Mouse (Mus musculus) heart, embryonic 15.5 days (tissue): Measurements from ENCODE around the gene Inhba. TPM values are rescaled to one million over a fixed set of nuclear protein-coding genes. Genes with fewer than 3 reads are reported as not detected.

ENCODE experiments used
- ATAC-seq: fragments of 200-750 bp; cut with Nextera tagmentation; replicated peaks from 2 replicates; pipeline ENCODE4 v1.8.0; 2017; ENCODE audit warnings: low read depth, moderate TSS enrichment; ENCODE audit not compliant: insufficient number of reproducible peaks, insufficient read depth, low FRiP score
- H3K27ac ChIP-seq: fragments of 300-500 bp; sonication (generic); 2 replicates; pipeline ENCODE4 v1.5.1; 2015; ENCODE audit warnings: mild to moderate bottlenecking, inconsistent platforms
- H3K27me3 ChIP-seq: fragments of 300-500 bp; sonication (generic); 2 replicates; pipeline ENCODE4 v1.6.1; 2015; ENCODE audit warnings: inconsistent platforms
- H3K36me3 ChIP-seq: fragments of 300-500 bp; sonication (generic); 2 replicates; pipeline ENCODE4 v1.6.1; 2015; ENCODE audit warnings: mild to moderate bottlenecking, inconsistent platforms
- H3K4me1 ChIP-seq: fragments of 300-500 bp; sonication (generic); replicated peaks from 2 replicates; pipeline ENCODE4 v1.6.1; 2015; ENCODE audit warnings: inconsistent platforms
- H3K4me2 ChIP-seq: fragments of 300-500 bp; sonication (generic); 2 replicates; pipeline ENCODE4 v1.6.1; 2015; ENCODE audit warnings: inconsistent platforms, mild to moderate bottlenecking, moderate library complexity
- H3K4me3 ChIP-seq: fragments of 300-500 bp; sonication (generic); 2 replicates; pipeline ENCODE4 v1.5.1; 2015; ENCODE audit warnings: mild to moderate bottlenecking, inconsistent platforms
- H3K9ac ChIP-seq: fragments of 300-500 bp; sonication (generic); 2 replicates; pipeline ENCODE4 v1.6.1; 2015; ENCODE audit warnings: mild to moderate bottlenecking, inconsistent platforms
- H3K9me3 ChIP-seq: fragments of 300-500 bp; sonication (generic); replicated peaks from 2 replicates; pipeline ENCODE4 v1.6.1; 2016; ENCODE audit warnings: inconsistent platforms
- WGBS: fragments of 180-500 bp; shearing (Covaris S2); methylation state at CpG from one replicate; pipeline ENCODE4 v1.1.7; 2015; ENCODE audit warnings: mixed read lengths; 5-methylcytosine and 5-hydroxymethylcytosine counted together
- polyA plus RNA-seq: library from polyadenylated mRNA; unstranded; fragments of >200 nt; fragmentation: Nextera tagmentation; extraction: Ambion mirVana; gene quantifications from 2 replicates; pipeline ENCODE4 v1.2.1, GENCODE M21; 2015

Gene Inhba
- polyA plus RNA-seq, 1 experiment from 2014 or later: 12.5 TPM

GRCm38 (mm10) chr13:16010586-16010985 is 1.1 kb upstream of the Inhba start:
- Histone ChIP-seq H3K4me1 (peaks cover 6% of the 10 kb centered on the region), H3K9ac (no peak overlapping the region), H3K4me2 (no peak overlapping the region), H3K9me3 (no peaks in the 10 kb centered on the region), H3K27me3 (0 out of 2 replicates have a peak, but pooled peaks cover under 1% of the 10 kb centered on the region), H3K36me3 (no peaks in the 10 kb centered on the region), H3K4me3 (no peak overlapping the region), H3K27ac (no peak overlapping the region)
- no peak for ATAC-seq
- WGBS: 77% methylated on average over 4 of the region's 4 CpGs

GRCm38 (mm10) chr13:16012243-16012887 is 714 bp downstream of the Inhba start:
- peak overlapping the region; percentile 94 for H3K4me2 ChIP-seq
- H3K4me3 ChIP-seq: peak overlapping the region; percentile 63
- H3K27me3 ChIP-seq: peaks cover 8% of the 10 kb centered on the region; the same call in 1 of the 2 replicates
- H3K27ac ChIP-seq: peak overlapping the region; percentile 62
- ATAC-seq: peak; percentile 90
- H3K36me3 ChIP-seq: no peaks in the 10 kb centered on the region
- peak overlapping the region; percentile 69 for H3K9ac ChIP-seq
- H3K9me3 ChIP-seq: no peaks in the 10 kb centered on the region
- peaks cover 11% of the 10 kb centered on the region for H3K4me1 ChIP-seq
- 6% methylated on average over 19 of the region's 19 CpGs for WGBS

GRCm38 (mm10) chr13:16014166-16014565 is 2.5 kb downstream of the Inhba start:
- no peaks in the 10 kb centered on the region for H3K9me3 ChIP-seq
- H3K4me3 ChIP-seq: no peak overlapping the region
- no peak overlapping the region for H3K4me2 ChIP-seq
- H3K27ac ChIP-seq: no peak overlapping the region
- ATAC-seq: no peak
- peaks cover 14% of the 10 kb centered on the region for H3K4me1 ChIP-seq
- no peaks in the 10 kb centered on the region for H3K36me3 ChIP-seq
- H3K9ac ChIP-seq: no peak overlapping the region
- peaks cover 8% of the 10 kb centered on the region; the same call in 1 of the 2 replicates for H3K27me3 ChIP-seq
- WGBS: 54% methylated on average over 3 of the region's 3 CpGs

GRCm38 (mm10) chr13:16016506-16016905 is 4.9 kb downstream of the Inhba start:
- 0% methylated on average over 2 of the region's 2 CpGs for WGBS
- Histone ChIP-seq H3K4me1 (peaks cover 24% of the 10 kb centered on the region), H3K36me3 (no peaks in the 10 kb centered on the region), H3K4me3 (0 out of 2 replicates have a peak overlapping the region, but pooled peaks have one; percentile 54), H3K9me3 (no peaks in the 10 kb centered on the region), H3K9ac (no peak overlapping the region), H3K27me3 (peaks cover 8% of the 10 kb centered on the region; the same call in 1 of the 2 replicates), H3K4me2 (peak overlapping the region; percentile 68), H3K27ac (no peak overlapping the region)
- ATAC-seq: no peak

- Histone ChIP-seq H3K27ac (peak overlapping the region; percentile 73), H3K36me3 (no peaks in the 10 kb centered on the region), H3K9ac (peak overlapping the region; percentile 59), H3K4me2 (peak overlapping the region; percentile 68), H3K4me3 (peak overlapping the region; percentile 54), H3K27me3 (peaks cover 8% of the 10 kb centered on the region; the same call in 1 of the 2 replicates), H3K9me3 (no peaks in the 10 kb centered on the region), H3K4me1 (peaks cover 28% of the 10 kb centered on the region)
- WGBS: under 1% methylated on average over 20 of the region's 20 CpGs
- ATAC-seq: no peak
Measured at GRCm38 (mm10) chr13:16017338-16017737, 5.7 kb downstream of the Inhba start.

- 3% methylated on average over 9 of the region's 9 CpGs for WGBS
- Histone ChIP-seq H3K9ac (peak overlapping the region; percentile 59), H3K4me1 (peaks cover 27% of the 10 kb centered on the region), H3K4me2 (peak overlapping the region; percentile 68), H3K27me3 (peaks cover 8% of the 10 kb centered on the region; the same call in 1 of the 2 replicates), H3K36me3 (no peaks in the 10 kb centered on the region), H3K4me3 (peak overlapping the region; percentile 54), H3K27ac (peak overlapping the region; percentile 73), H3K9me3 (no peaks in the 10 kb centered on the region)
- no peak for ATAC-seq
Measured at GRCm38 (mm10) chr13:16017777-16018176, 6.1 kb downstream of the Inhba start.

GRCm38 (mm10) chr13:16018807-16019510 is 7.3 kb downstream of the Inhba start:
- WGBS: 53% methylated on average over 3 of the region's 3 CpGs

GRCm38 (mm10) chr13:16020659-16021058 is 9.0 kb downstream of the Inhba start:
- no peaks in the 10 kb centered on the region for H3K9me3 ChIP-seq
- peak overlapping the region; percentile 38 for H3K4me2 ChIP-seq
- peaks cover 32% of the 10 kb centered on the region for H3K4me1 ChIP-seq
- WGBS: 5% methylated on average over 1 of the region's 1 CpGs
- ATAC-seq: no peak
- no peak overlapping the region for H3K9ac ChIP-seq
- peaks cover 7% of the 10 kb centered on the region; the same call in 1 of the 2 replicates for H3K27me3 ChIP-seq
- H3K4me3 ChIP-seq: peak overlapping the region; percentile 6; the same call in 1 of the 2 replicates
- H3K27ac ChIP-seq: peak overlapping the region; percentile 45; the same call in 1 of the 2 replicates
- H3K36me3 ChIP-seq: no peaks in the 10 kb centered on the region

More at GRCm38 (mm10) chr13:16018807-16019510, 7.3 kb downstream of the Inhba start:
- no peaks in the 10 kb centered on the region for H3K9me3 ChIP-seq
- ATAC-seq: no peak
- H3K36me3 ChIP-seq: no peaks in the 10 kb centered on the region
- no peak overlapping the region for H3K9ac ChIP-seq
- H3K4me2 ChIP-seq: peak overlapping the region; percentile 68
- H3K4me3 ChIP-seq: peak overlapping the region; percentile 54
- peaks cover 8% of the 10 kb centered on the region; the same call in 1 of the 2 replicates for H3K27me3 ChIP-seq
- peaks cover 32% of the 10 kb centered on the region for H3K4me1 ChIP-seq
- no peak overlapping the region for H3K27ac ChIP-seq

GRCm38 (mm10) chr13:16021181-16021580 is 9.5 kb downstream of the Inhba start:
- Histone ChIP-seq H3K9me3 (no peaks in the 10 kb centered on the region), H3K4me2 (peak overlapping the region; percentile 38), H3K36me3 (no peaks in the 10 kb centered on the region), H3K4me1 (peaks cover 29% of the 10 kb centered on the region), H3K27me3 (peaks cover 2% of the 10 kb centered on the region; the same call in 1 of the 2 replicates), H3K27ac (peak overlapping the region; percentile 45; the same call in 1 of the 2 replicates), H3K9ac (no peak overlapping the region), H3K4me3 (peak overlapping the region; percentile 6; the same call in 1 of the 2 replicates)
- no peak for ATAC-seq
- 32% methylated on average over 6 of the region's 6 CpGs for WGBS

GRCm38 (mm10) chr13:16021849-16022248 is 10.2 kb downstream of the Inhba start:
- H3K9me3 ChIP-seq: no peaks in the 10 kb centered on the region
- no peaks in the 10 kb centered on the region for H3K36me3 ChIP-seq
- H3K4me1 ChIP-seq: peaks cover 29% of the 10 kb centered on the region
- 67% methylated on average over 7 of the region's 7 CpGs for WGBS
- H3K9ac ChIP-seq: no peak overlapping the region
- H3K4me2 ChIP-seq: peak overlapping the region; percentile 21; the same call in 1 of the 2 replicates
- H3K4me3 ChIP-seq: no peak overlapping the region
- H3K27me3 ChIP-seq: no peaks in the 10 kb centered on the region
- H3K27ac ChIP-seq: 0 out of 2 replicates have a peak overlapping the region, but pooled peaks have one; percentile 6
- ATAC-seq: no peak

GRCm38 (mm10) chr13:16022536-16022935 is 10.9 kb downstream of the Inhba start:
- WGBS: 78% methylated on average over 8 of the region's 8 CpGs
- Histone ChIP-seq H3K27ac (no peak overlapping the region), H3K4me2 (0 out of 2 replicates have a peak overlapping the region, but pooled peaks have one; percentile 10), H3K9me3 (no peaks in the 10 kb centered on the region), H3K4me3 (no peak overlapping the region), H3K27me3 (no peaks in the 10 kb centered on the region), H3K4me1 (peaks cover 26% of the 10 kb centered on the region), H3K36me3 (no peaks in the 10 kb centered on the region), H3K9ac (no peak overlapping the region)
- no peak for ATAC-seq
